Mouse (Mus musculus): ENCODE measurements at regions not wholly inside any gene's neighbourhood (a gene's known extent, or its start where the extent isn't known, plus 50 kb on each side); places are given as distances from the start of the nearest gene placed in this dataset.

GRCm38 (mm10) chr14:100630197-100630596, 345.7 kb upstream of the Klf12 start:
- Histone ChIP-seq H3K36me3 (ENCODE audit: control insufficient read depth, insufficient read depth, low read length) (no peaks in the 10 kb centered on the region), H3K9ac (ENCODE audit: low read depth, low read length) (no peak overlapping the region), H3K79me2 (replicated peaks; ENCODE audit: control insufficient read depth, insufficient read depth, low read length) (no peaks in the 10 kb centered on the region), H3K4me1 (ENCODE audit: control insufficient read depth, insufficient read depth, low read length) (no peaks in the 10 kb centered on the region), H3K27ac (no peak overlapping the region), H3K27me3 (ENCODE audit: control insufficient read depth, insufficient read depth, low read length) (no peaks in the 10 kb centered on the region), H3K4me3 (no peak overlapping the region)
- TF ChIP-seq CTCF (IDR thresholded peaks at IDR 0.05): no peak
- no peak for TF ChIP-seq EP300 (IDR thresholded peaks at IDR 0.05; ENCODE audit: insufficient read depth, low read depth, low read length)
- TF ChIP-seq POLR2A (IDR thresholded peaks at IDR 0.05; ENCODE audit: insufficient read depth, low read depth, low read length): no peak
- intact Hi-C loops (cut with DNase I): no loop called here
- WGBS: 86% methylated on average over 6 of the region's 6 CpGs
- DNase-seq: no peak

- Histone ChIP-seq H3K27ac (no peak overlapping the region), H3K4me3 (no peak overlapping the region), H3K9ac (ENCODE audit: low read depth, low read length) (no peak overlapping the region), H3K36me3 (ENCODE audit: control insufficient read depth, insufficient read depth, low read length) (no peaks in the 10 kb centered on the region), H3K79me2 (replicated peaks; ENCODE audit: control insufficient read depth, insufficient read depth, low read length) (no peaks in the 10 kb centered on the region), H3K27me3 (ENCODE audit: control insufficient read depth, insufficient read depth, low read length) (no peaks in the 10 kb centered on the region), H3K4me1 (ENCODE audit: control insufficient read depth, insufficient read depth, low read length) (no peaks in the 10 kb centered on the region)
- TF ChIP-seq CTCF (IDR thresholded peaks at IDR 0.05) (no peak), EP300 (IDR thresholded peaks at IDR 0.05; ENCODE audit: insufficient read depth, low read depth, low read length) (no peak), POLR2A (IDR thresholded peaks at IDR 0.05; ENCODE audit: insufficient read depth, low read depth, low read length) (no peak)
- no peak for DNase-seq
- WGBS: 52% methylated on average over 2 of the region's 2 CpGs
- intact Hi-C loops (cut with DNase I): no loop called here
Observed at GRCm38 (mm10) chr14:100627523-100627922, 343.0 kb upstream of the Klf12 start.

- Histone ChIP-seq H3K27ac (no peak overlapping the region), H3K27me3 (ENCODE audit: control insufficient read depth, insufficient read depth, low read length) (no peaks in the 10 kb centered on the region), H3K79me2 (replicated peaks; ENCODE audit: control insufficient read depth, insufficient read depth, low read length) (no peaks in the 10 kb centered on the region), H3K36me3 (ENCODE audit: control insufficient read depth, insufficient read depth, low read length) (no peaks in the 10 kb centered on the region), H3K4me1 (ENCODE audit: control insufficient read depth, insufficient read depth, low read length) (no peaks in the 10 kb centered on the region), H3K4me3 (no peak overlapping the region), H3K9ac (ENCODE audit: low read depth, low read length) (no peak overlapping the region)
- intact Hi-C loops (cut with DNase I): loop anchor here (10.0 kb wide), 1 partner anchor 335 kb away; the partner anchor contains the start of gene Klf12
- 79% methylated on average over 1 of the region's 1 CpGs for WGBS
- DNase-seq: no peak
- no peak for TF ChIP-seq CTCF (IDR thresholded peaks at IDR 0.05)
- TF ChIP-seq EP300 (IDR thresholded peaks at IDR 0.05; ENCODE audit: insufficient read depth, low read depth, low read length): no peak
- TF ChIP-seq POLR2A (IDR thresholded peaks at IDR 0.05; ENCODE audit: insufficient read depth, low read depth, low read length): no peak
Observed at GRCm38 (mm10) chr14:100619656-100620030, 335.2 kb upstream of the Klf12 start.

GRCm38 (mm10) chr14:100618793-100619655, 334.5 kb upstream of the Klf12 start:
- Histone ChIP-seq H3K4me3 (no peak overlapping the region), H3K4me1 (ENCODE audit: control insufficient read depth, insufficient read depth, low read length) (no peaks in the 10 kb centered on the region), H3K27me3 (ENCODE audit: control insufficient read depth, insufficient read depth, low read length) (no peaks in the 10 kb centered on the region), H3K79me2 (replicated peaks; ENCODE audit: control insufficient read depth, insufficient read depth, low read length) (no peaks in the 10 kb centered on the region), H3K27ac (no peak overlapping the region), H3K36me3 (ENCODE audit: control insufficient read depth, insufficient read depth, low read length) (no peaks in the 10 kb centered on the region), H3K9ac (ENCODE audit: low read depth, low read length) (no peak overlapping the region)
- DNase-seq: no peak
- TF ChIP-seq EP300 (IDR thresholded peaks at IDR 0.05; ENCODE audit: insufficient read depth, low read depth, low read length) (no peak), CTCF (IDR thresholded peaks at IDR 0.05) (no peak), POLR2A (IDR thresholded peaks at IDR 0.05; ENCODE audit: insufficient read depth, low read depth, low read length) (no peak)
- 75% methylated on average over 12 of the region's 12 CpGs for WGBS
- intact Hi-C loops (cut with DNase I): loop anchor here (10.0 kb wide), 1 partner anchor 334 kb away; the partner anchor contains the start of gene Klf12

GRCm38 (mm10) chr14:100610017-100610760, 325.7 kb upstream of the Klf12 start:
- peak overlapping the region; percentile 44; the same call in 1 of the 2 replicates for H3K27ac ChIP-seq

More at GRCm38 (mm10) chr14:100610017-100610760, 325.7 kb upstream of the Klf12 start:
- peaks cover 6% of the 10 kb centered on the region for H3K4me1 ChIP-seq (ENCODE audit: control insufficient read depth, insufficient read depth, low read length)
- intact Hi-C loops (cut with DNase I): loop anchor here (10.0 kb wide), 1 partner anchor 325 kb away; the partner anchor contains the start of gene Klf12
- 63% methylated on average over 1 of the region's 1 CpGs for WGBS
- H3K4me3 ChIP-seq: no peak overlapping the region
- H3K9ac ChIP-seq (ENCODE audit: low read depth, low read length): no peak overlapping the region
- no peaks in the 10 kb centered on the region; the same call in 1 of the 2 replicates for H3K36me3 ChIP-seq (ENCODE audit: control insufficient read depth, insufficient read depth, low read length)
- TF ChIP-seq POLR2A (IDR thresholded peaks at IDR 0.05; ENCODE audit: insufficient read depth, low read depth, low read length): no peak
- TF ChIP-seq CTCF (IDR thresholded peaks at IDR 0.05): no peak
- no peak for TF ChIP-seq EP300 (IDR thresholded peaks at IDR 0.05; ENCODE audit: insufficient read depth, low read depth, low read length)
- H3K27me3 ChIP-seq (ENCODE audit: control insufficient read depth, insufficient read depth, low read length): no peaks in the 10 kb centered on the region
- no peaks in the 10 kb centered on the region for H3K79me2 ChIP-seq (replicated peaks; ENCODE audit: control insufficient read depth, insufficient read depth, low read length)
- peak; percentile 31 to 39 for DNase-seq

Data from heart, adult 2 months (tissue).